Mouse (Mus musculus) liver, adult (tissue): ENCODE data around the gene Otx1.

ENCODE experiments used
- GATA4 ChIP-seq: IDR thresholded peaks from 2 replicates; pipeline ENCODE4 v1.6.1; 2014; ENCODE audit warnings: mild to moderate bottlenecking, low read length; ENCODE audit not compliant: insufficient replicate concordance

Otx1 gene

DNA sequence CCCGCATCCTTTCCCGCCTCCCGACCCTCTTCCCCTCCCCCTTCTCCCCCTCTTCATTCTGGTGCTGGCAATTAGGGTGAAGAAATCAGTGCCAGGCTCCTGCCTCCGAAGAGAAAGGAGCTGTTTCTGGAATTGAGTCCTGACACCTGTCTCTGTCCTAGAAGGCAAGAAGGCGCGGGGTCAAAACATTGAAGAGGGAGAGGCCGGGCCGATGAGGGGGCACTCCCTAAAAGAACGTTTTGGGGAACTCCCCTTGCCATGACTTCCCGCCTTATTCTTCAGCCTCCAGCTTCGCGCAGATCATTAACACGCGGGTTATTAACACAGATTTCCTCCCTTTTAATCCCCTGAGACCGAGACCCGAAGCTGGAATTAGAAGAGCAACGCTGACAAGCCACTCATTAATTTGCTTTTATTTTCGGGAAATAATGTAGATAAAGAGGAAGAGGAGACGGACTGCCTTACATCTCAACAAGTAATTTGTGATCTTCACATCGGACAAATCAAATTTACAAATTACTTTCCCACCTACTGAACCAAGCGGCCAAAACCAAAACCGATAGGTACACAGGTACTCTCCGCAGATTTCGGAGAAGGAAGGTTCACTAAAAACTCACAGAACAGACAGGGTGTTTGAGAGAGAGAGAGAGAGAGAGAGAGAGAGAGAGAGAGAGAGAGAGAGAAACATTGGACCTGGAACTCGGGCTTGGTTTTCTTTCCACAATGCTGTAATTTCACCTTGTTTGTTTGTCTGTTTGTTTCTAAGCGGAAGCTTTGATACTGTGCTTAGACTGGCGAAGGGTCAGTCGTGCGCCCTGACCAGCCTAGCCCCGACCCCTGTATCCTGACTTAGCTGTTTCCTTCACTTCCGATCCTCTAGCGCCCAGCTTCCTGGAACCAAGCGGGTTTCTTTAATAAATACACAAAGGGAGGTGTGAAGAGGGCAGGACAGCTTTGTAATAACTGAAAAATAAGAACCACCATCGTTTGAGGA lies 8.0 kb downstream of the Otx1 start:
- TF ChIP-seq GATA4: no peak

DNA sequence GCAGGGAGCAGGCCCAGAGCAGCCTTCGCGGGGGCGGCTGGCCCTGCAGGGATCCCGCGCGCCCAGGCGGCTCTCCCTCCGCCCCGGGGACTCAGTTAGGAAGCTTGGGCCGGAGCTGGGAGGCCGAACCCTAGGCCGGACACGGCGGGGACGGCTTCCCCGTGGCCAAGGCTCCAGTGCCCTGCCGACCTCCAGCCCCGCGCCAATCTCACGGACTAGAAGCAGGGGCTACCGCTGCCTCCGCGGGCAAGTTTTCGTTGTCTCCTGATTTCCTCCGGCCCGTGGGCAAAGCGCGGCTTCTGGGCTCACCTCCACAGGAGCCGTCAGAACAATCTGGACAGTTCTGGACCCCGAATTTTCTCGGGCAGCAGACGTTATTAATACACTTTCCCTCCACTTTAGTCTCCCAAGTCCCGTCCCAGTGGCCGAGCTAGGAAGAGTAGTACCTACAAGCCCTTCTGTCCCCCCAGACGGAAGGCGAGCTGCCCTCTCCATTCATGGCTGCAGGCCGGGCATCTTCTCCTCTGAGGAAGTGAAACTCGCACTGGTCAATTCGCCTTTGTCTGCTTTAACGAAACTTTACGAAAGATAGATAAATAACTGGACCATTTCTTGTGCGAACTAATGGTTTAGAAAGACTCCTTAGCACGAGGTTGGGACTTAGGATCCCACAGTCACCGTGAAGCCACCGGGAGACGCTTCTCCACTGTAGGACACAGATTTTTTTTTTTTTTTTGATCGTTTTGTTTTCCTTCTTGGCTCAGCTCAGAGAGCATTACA lies 8.9 kb downstream of the Otx1 start:
- no peak for TF ChIP-seq GATA4

DNA sequence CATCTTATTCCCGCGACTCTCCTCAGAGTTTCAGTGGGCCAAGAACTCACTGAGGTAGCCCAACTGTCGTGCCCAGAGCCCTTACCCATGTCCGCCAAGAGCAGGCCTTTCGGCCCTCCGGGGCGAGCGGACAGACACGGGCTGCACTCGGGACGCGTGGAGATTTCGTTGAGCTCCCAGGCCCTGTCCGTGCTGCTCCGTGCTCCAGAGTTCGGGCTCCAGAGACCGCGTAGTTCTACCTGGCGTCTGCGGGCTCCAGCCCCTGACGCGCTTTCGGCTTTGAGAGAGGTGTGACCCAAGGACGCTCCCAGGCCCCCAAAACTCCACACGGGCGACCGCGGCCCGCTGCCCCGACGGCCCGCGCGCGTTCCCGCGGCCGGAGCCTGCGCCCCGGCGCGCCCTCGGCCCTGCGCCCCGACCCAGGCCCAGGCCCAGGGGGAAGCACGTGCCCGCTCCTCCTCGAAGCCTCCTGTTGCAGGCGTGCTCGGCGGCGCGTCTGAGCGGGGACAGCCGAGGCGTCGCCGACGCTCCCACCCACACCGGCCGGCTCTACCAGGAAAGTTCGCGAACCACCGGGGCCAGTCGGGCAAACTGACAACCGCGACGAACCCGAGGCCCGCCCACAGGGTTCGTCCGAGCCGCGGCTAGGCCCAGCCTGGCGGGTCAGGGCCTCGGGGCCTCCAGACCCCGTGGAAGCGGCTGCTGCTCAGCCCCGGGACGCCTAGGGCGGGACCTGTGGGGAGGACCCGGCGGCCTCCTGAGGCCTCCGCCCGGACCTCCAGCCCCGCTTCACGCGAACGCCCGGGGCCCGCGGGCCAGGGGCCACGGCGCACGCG lies 9.7 kb downstream of the Otx1 start:
- no peak for TF ChIP-seq GATA4

DNA sequence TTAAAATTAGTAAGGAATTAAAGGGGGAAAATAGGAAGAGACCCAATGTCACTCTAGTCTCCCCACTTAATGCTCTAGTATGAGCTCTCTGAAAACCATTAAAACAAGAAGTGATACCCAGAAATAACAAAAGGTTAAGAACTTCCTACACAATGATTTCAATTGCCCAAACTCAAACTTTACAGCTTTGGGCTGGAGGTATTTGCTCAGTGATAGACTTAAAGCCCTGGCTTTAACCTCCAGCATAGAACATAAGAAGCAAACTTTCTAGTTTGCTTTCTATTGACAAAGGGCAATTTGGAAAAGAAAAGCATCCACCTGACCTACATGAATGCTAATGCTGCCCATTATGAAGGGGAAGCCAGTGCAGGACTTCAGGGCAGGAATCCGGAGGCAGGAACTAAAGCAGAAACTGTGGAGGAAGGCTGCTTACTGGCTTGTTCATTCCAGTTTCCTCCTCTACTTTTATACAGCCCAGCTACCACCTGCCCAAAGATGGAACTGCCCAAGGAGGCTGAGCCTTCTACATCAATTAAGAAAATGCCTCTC lies 14.2 kb downstream of the Otx1 start:
- no peak for TF ChIP-seq GATA4

DNA sequence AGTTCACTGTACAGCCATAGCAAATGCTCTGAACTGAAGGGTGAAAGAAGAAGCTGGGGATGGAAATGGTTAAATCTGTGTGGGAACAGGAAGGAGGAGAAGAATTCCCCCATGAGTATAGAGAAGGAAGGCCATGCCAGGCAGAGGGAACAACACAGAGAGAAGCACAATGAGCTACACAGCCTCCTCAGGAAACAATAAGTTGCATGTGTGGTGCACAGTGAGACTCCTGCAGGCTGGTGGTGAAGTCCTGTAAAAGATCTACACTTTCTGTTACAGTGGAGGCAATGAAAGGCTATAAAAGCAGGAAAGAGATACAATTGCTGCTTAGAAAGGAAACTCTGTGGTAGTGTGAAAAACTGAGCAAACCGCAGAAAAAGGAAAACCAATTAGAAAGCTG lies 17.6 kb downstream of the Otx1 start:
- no peak for TF ChIP-seq GATA4

DNA sequence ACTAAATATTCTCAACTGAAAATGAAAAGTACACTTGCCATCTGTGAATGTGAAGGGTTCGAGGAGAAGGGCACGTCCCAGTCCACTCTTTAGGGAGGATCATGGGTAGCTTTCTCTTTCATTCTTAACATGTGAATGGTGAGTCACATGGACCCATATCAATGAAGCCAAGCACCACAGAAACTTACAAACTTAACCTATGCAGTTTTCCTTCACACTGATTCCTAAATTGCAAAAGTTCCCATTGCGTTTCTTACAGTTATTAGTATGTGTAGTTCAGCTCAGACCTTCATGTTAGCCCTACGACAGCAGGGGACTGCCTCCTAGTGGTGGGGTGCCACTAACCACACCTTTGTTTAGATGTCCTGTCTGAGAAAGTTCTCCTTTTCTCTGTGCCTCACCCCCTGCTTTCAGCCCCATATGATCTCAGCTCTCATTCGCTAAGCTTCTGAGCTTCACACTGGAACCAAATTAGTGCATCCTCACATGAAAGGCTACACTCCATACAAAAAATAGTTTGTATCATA lies 28.6 kb downstream of the Otx1 start:
- no peak for TF ChIP-seq GATA4

DNA sequence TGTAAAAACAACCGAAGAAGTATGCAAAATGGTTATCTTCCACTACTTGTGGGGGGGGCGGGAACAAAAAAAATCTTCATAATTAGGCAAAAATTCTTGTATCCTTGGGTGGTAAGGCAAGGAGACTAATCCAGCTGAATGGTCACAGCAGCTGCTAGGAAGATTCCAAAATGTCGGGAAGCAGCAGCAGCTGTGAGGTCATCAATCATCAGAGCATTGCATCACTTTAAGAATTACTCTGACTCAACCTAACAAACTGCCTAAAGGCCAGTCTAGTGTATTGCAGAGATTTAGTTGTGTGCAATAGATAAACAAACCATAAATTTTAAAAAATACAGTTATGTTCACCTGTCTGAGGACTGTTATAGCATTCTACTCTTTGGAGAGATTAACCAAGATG lies 29.1 kb downstream of the Otx1 start:
- no peak for TF ChIP-seq GATA4

DNA sequence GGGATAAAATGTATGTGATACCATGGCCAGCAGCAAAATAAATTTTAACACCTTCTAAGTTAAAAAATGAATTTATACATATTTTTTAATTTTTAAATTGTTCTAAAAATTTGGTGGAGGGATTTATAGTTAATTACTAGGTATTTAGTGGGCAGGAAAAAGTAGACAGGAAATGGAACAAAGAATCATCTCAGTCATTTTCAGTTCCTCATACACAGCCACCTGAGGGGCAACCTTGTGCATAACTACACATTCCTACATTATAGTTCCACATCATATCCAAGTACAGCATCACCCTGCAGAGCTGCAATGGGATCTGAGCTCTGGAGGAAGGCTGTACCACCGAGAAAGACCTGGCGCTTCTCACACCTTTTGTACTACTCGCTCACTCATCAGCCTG lies 33.8 kb downstream of the Otx1 start:
- TF ChIP-seq GATA4: no peak

DNA sequence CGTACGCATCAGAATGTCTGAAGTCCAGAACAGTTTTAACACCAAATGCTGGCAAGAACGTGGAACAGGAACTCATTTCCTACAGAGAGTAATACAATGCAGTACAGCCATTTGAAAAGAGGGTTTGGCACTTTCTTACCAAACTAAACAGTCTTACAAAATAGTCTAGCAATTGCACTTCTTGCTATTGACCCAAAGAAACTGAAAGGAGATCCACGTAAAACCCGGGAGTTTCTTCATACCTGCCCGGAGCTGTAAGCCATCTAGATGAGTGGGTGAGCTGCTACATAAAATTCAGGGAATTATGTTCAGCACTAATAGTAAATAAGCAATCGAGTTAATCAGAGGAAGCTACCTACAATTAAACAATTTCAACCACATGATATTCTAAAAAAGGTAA lies 47.5 kb downstream of the Otx1 start:
- TF ChIP-seq GATA4: no peak

DNA sequence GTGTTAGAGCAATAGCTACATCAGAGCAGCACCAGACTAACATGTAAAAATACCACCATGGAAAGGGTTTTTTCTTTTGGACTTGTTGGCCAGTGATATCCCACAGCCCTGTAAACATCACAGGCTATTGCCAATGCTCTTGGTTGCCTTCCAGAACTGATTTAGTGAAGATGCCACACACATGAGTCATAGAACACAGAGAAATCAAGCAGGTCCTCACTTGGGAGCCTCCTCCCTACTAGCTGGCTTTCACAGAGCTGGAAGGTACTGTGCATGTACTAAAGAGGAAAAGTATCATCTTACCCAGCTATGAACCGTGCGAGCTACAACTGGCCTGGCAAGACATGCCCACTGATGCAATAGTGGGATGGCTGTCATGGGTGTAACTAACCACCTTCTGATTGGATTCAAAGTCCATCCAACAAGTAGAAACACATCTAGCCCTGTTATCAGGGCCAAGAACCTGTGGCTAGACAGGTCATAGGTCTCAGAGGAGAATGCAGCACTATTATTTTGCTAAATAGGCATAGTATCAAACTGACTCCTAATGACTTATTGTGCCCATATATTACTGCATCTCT lies 51.0 kb downstream of the Otx1 start:
- TF ChIP-seq GATA4: no peak

DNA sequence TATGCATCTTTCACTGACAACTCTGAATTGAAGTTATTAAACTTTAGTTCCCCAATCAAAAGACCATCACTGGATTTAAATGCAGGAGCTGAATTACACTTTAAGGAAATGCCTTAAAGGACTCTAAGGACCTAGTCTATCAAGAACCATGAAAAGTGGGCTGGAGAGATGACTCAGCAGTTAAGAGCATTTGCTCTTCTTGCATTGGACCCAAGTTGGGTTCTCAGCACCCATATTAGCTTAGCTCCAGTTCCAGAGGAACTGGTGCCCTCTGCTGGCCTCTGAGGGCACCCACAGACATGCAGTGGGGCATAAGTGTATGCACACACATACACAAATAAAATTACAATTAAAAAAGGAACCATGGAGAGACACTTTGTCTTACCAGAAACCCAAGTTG lies 52.6 kb downstream of the Otx1 start:
- TF ChIP-seq GATA4: no peak
